Mouse (Mus musculus) intestine, embryonic 14.5 days (tissue): ENCODE measurements around the gene Crkl. TPM values are rescaled to one million over a fixed set of nuclear protein-coding genes. Genes with fewer than 3 reads are reported as not detected.
A peak's percentile ranks its signal among the peaks of the same experiment; 100 is the strongest.

Source experiments
- ATAC-seq: fragments of 200-750 bp; cut with Nextera tagmentation; replicated peaks from 2 replicates; pipeline ENCODE4 v1.8.0; 2017; ENCODE audit warnings: low read depth, moderate number of reproducible peaks, moderate TSS enrichment, moderate library complexity; ENCODE audit not compliant: low FRiP score, low TSS enrichment
- DNase-seq: peaks from one replicate; pipeline ENCODE4 v3.0.0-alpha.2; 2018; ENCODE audit warnings: low spot score
- H3K27ac ChIP-seq: fragments of 300-500 bp; sonication (generic); 2 replicates; pipeline ENCODE4 v1.5.1; 2014; ENCODE audit warnings: low read depth, mild to moderate bottlenecking, control low read depth
- H3K27me3 ChIP-seq: fragments of 300-500 bp; sonication (generic); replicated peaks from 2 replicates; pipeline ENCODE4 v1.6.1; 2014; ENCODE audit warnings: low read length, control low read depth; ENCODE audit not compliant: control insufficient read depth, insufficient read depth
- H3K36me3 ChIP-seq: fragments of 300-500 bp; sonication (generic); 2 replicates; pipeline ENCODE4 v1.6.1; 2014; ENCODE audit warnings: low read length, control low read depth; ENCODE audit not compliant: control insufficient read depth, insufficient read depth
- H3K4me1 ChIP-seq: fragments of 300-500 bp; sonication (generic); replicated peaks from 2 replicates; pipeline ENCODE4 v1.6.1; 2014; ENCODE audit warnings: low read length, control low read depth, mixed read lengths; ENCODE audit not compliant: control insufficient read depth, insufficient read depth
- H3K4me2 ChIP-seq: fragments of 300-500 bp; sonication (generic); 2 replicates; pipeline ENCODE4 v1.6.1; 2014; ENCODE audit warnings: low read length
- H3K4me3 ChIP-seq: fragments of 300-500 bp; sonication (generic); 2 replicates; pipeline ENCODE4 v1.5.1; 2014; ENCODE audit warnings: low read depth, low read length, control low read depth, mixed read lengths
- H3K9ac ChIP-seq: fragments of 300-500 bp; sonication (generic); 2 replicates; pipeline ENCODE4 v1.6.1; 2014; ENCODE audit warnings: mild to moderate bottlenecking, low read length
- H3K9me3 ChIP-seq: fragments of 300-500 bp; sonication (generic); 2 replicates; pipeline ENCODE4 v1.6.1; 2016; ENCODE audit warnings: low read length, control low read depth; ENCODE audit not compliant: control insufficient read depth
- WGBS: fragments of 180-500 bp; shearing (Covaris S2); extraction: QIAGEN DNeasy Blood & Tissue Kit; methylation state at CpG from one replicate; pipeline ENCODE4 v1.1.7; 2014; 5-methylcytosine and 5-hydroxymethylcytosine counted together
- polyA plus RNA-seq: library from polyadenylated mRNA; unstranded; fragments of >200 nt; fragmentation: Nextera tagmentation; extraction: Ambion mirVana; gene quantifications from 2 replicates; pipeline ENCODE4 v1.2.1, GENCODE M21; 2014

The Crkl gene
- polyA plus RNA-seq, 1 experiment from 2014 or later, result 56.4 TPM

GRCm38 (mm10) chr16:17474761-17475160 is 23.0 kb downstream of the Crkl start:
- ATAC-seq, result no peak
- Histone ChIP-seq H3K9ac (no peak overlapping the region), H3K27me3 (no peaks in the 10 kb centered on the region), H3K4me3 (no peak overlapping the region), H3K27ac (no peak overlapping the region), H3K4me2 (no peak overlapping the region), H3K36me3 (peaks cover 49% of the 10 kb centered on the region), H3K4me1 (no peaks in the 10 kb centered on the region), H3K9me3 (no peaks in the 10 kb centered on the region)
- 80% methylated on average over 2 of the region's 2 CpGs for WGBS
- DNase-seq, result no peak

GRCm38 (mm10) chr16:17475326-17475725 is 23.5 kb downstream of the Crkl start:
- Histone ChIP-seq H3K4me1 (no peaks in the 10 kb centered on the region), H3K4me3 (no peak overlapping the region), H3K27me3 (no peaks in the 10 kb centered on the region), H3K9me3 (no peaks in the 10 kb centered on the region), H3K9ac (no peak overlapping the region), H3K36me3 (peaks cover 43% of the 10 kb centered on the region), H3K27ac (no peak overlapping the region), H3K4me2 (no peak overlapping the region)
- no peak for ATAC-seq
- WGBS, result 91% methylated on average over 4 of the region's 4 CpGs
- no peak for DNase-seq

- Histone ChIP-seq H3K9ac (no peak overlapping the region), H3K4me1 (no peaks in the 10 kb centered on the region), H3K27me3 (no peaks in the 10 kb centered on the region), H3K36me3 (peaks cover 24% of the 10 kb centered on the region; the same call in 1 of the 2 replicates), H3K4me2 (no peak overlapping the region), H3K4me3 (no peak overlapping the region), H3K27ac (no peak overlapping the region), H3K9me3 (no peaks in the 10 kb centered on the region)
- 78% methylated on average over 4 of the region's 4 CpGs for WGBS
- DNase-seq (no peak), ATAC-seq (no peak)
Observed at GRCm38 (mm10) chr16:17478331-17478943, 26.6 kb downstream of the Crkl start.

GRCm38 (mm10) chr16:17481465-17481864 is 29.7 kb downstream of the Crkl start:
- H3K27ac ChIP-seq, result no peak overlapping the region
- no peak overlapping the region for H3K4me2 ChIP-seq
- no peak for ATAC-seq
- 80% methylated on average over 2 of the region's 2 CpGs for WGBS
- H3K9ac ChIP-seq, result no peak overlapping the region
- DNase-seq, result no peak
- no peaks in the 10 kb centered on the region for H3K9me3 ChIP-seq
- H3K36me3 ChIP-seq, result peaks cover 48% of the 10 kb centered on the region
- H3K4me1 ChIP-seq, result peaks cover 5% of the 10 kb centered on the region
- H3K4me3 ChIP-seq, result no peak overlapping the region
- no peaks in the 10 kb centered on the region for H3K27me3 ChIP-seq

- no peak for ATAC-seq
- Histone ChIP-seq H3K27ac (no peak overlapping the region), H3K4me1 (peaks cover 9% of the 10 kb centered on the region), H3K9me3 (no peaks in the 10 kb centered on the region), H3K36me3 (peaks cover 52% of the 10 kb centered on the region), H3K9ac (no peak overlapping the region), H3K4me2 (no peak overlapping the region), H3K27me3 (peaks cover 15% of the 10 kb centered on the region; the same call in 1 of the 2 replicates), H3K4me3 (no peak overlapping the region)
- DNase-seq, result peak; percentile 62
- 15% methylated on average over 3 of the region's 3 CpGs for WGBS
Observed at GRCm38 (mm10) chr16:17486505-17486904, 34.7 kb downstream of the Crkl start.

GRCm38 (mm10) chr16:17488478-17489468 is 37.0 kb downstream of the Crkl start:
- ATAC-seq, result no peak; the same call in 1 of the 2 replicates
- peaks cover 15% of the 10 kb centered on the region; the same call in 1 of the 2 replicates for H3K27me3 ChIP-seq
- DNase-seq, result no peak
- H3K4me1 ChIP-seq, result peaks cover 9% of the 10 kb centered on the region
- H3K9me3 ChIP-seq, result no peaks in the 10 kb centered on the region
- H3K27ac ChIP-seq, result no peak overlapping the region
- WGBS, result 47% methylated on average over 14 of the region's 14 CpGs
- no peak overlapping the region; the same call in 1 of the 2 replicates for H3K9ac ChIP-seq
- peak overlapping the region; percentile 45 for H3K4me3 ChIP-seq
- H3K4me2 ChIP-seq, result peak overlapping the region; percentile 82
- H3K36me3 ChIP-seq, result peaks cover 40% of the 10 kb centered on the region

GRCm38 (mm10) chr16:17489469-17490111 is 37.8 kb downstream of the Crkl start, which contains the start of gene Aifm3:
TSS of gene Aifm3 (plus strand) at chr16:17489611.
- peaks cover 9% of the 10 kb centered on the region for H3K4me1 ChIP-seq
- H3K9ac ChIP-seq, result peak within 1 kb of the TSS; percentile 54
- no peaks in the 10 kb centered on the region for H3K9me3 ChIP-seq
- H3K27ac ChIP-seq, result no peak within 1 kb of the TSS
- peak; percentile 88 for ATAC-seq
- peak; percentile 76 for DNase-seq
- H3K4me3 ChIP-seq, result peak within 1 kb of the TSS; percentile 45
- peaks cover 15% of the 10 kb centered on the region; the same call in 1 of the 2 replicates for H3K27me3 ChIP-seq
- H3K4me2 ChIP-seq, result peak within 1 kb of the TSS; percentile 82
- 1% methylated on average over 47 of the region's 47 CpGs for WGBS
- H3K36me3 ChIP-seq, result peaks cover 32% of the 10 kb centered on the region

GRCm38 (mm10) chr16:17491154-17491553 is 39.4 kb downstream of the Crkl start:
- peaks cover 17% of the 10 kb centered on the region for H3K36me3 ChIP-seq
- no peak overlapping the region for H3K4me2 ChIP-seq
- peaks cover 15% of the 10 kb centered on the region; the same call in 1 of the 2 replicates for H3K27me3 ChIP-seq
- H3K9me3 ChIP-seq, result no peaks in the 10 kb centered on the region
- H3K9ac ChIP-seq, result no peak overlapping the region
- no peak overlapping the region for H3K4me3 ChIP-seq
- WGBS, result 85% methylated on average over 5 of the region's 5 CpGs
- no peak for ATAC-seq
- peaks cover 9% of the 10 kb centered on the region for H3K4me1 ChIP-seq
- no peak for DNase-seq
- no peak overlapping the region for H3K27ac ChIP-seq
